Mouse (Mus musculus) adrenal gland, postnatal 36 days (tissue): Measurements from ENCODE around the gene Mum1. TPM values are rescaled to one million over a fixed set of nuclear protein-coding genes. Genes with fewer than 3 reads are reported as not detected.

Experiments
- DNase-seq, 2 experiments: peaks; one replicate each; pipeline ENCODE4 v3.0.0; 2021; ENCODE audit warnings: mixed read lengths in 1 of 2
- microRNA-seq: library from miRNA; unstranded; fragments of <30 nt; microRNA quantifications from one replicate; pipeline ENCODE4 v1.2.0, GENCODE M21; 2021
- total RNA-seq, 2 experiments: library from RNA; stranded (reverse); gene quantifications; 2 replicates each; pipeline ENCODE4 v1.2.3; 2021

Gene Mum1
- total RNA-seq, 2 experiments from 2014 or later, result 20.4 to 21.2 TPM

DNA sequence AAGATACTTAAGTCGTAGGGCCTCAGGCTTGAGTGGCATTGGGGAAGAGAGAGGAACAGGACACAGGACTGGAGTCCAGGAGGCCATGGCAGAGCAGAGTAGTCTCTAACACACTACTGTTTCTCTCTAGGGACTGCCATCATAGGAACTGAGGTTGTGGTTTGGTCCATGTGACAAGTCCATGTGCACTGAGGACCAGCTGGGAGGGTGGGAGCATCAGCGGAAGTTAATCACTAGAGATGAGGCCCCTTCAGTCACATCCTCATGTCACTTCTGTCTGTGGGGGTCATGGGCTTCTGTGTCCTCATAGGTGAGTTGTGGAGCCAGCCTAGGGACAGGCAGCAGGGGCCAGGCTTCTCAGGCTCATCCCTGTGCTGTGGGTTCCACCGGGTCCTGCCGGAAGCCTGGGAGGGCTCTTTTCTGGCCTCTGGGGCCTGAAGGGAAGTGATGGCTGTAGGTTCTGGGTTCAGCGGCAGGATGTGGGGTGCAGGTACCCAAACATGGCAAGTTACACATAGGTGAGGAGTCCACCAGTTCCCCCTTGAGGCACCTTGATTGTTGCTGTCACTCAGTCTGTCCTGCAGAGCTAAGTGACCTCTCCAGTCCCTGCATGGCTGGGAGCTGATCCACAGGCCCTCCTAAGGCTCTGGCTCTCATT is 45.1 kb downstream of the Mum1 start:
- DNase-seq, result no peak

DNA sequence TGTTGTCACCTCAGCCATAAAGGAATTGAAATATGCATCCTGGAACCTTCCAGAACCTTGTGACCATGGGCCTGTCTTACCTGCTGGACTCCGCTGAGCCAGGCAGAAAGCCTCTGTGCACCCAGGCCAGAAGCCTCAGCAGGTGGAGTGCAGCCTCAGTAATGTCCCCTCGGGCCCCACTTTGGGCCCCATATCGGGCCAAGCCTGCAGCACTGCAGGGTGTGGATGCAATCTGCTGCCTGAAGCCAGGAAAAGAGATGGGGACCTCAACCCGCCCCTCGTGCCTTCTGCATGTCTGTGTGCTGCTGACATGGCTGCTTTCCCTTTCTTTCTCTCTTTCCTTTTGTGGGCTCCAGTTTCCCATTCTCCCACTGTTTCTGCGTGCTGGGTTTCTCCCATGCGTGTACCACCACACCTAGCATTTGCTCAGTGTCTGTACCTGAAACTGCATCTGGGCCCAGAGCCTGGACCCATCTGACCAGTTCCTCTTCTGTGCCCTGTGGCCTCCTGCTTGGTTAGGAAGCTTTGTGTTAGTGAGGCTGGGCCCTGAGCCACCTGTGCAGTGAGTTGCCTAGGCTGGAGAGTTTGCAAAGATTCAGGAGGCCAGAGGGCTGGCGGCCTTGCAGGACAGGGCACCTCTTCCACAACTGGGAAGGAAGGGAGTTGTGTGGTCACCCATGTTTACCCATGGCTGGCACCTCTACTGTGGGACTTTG is 45.8 kb downstream of the Mum1 start:
- no peak for DNase-seq

- no peak for DNase-seq
Measured at GRCm38 (mm10) chr10:80273847-80274246, 47.6 kb downstream of the Mum1 start.

GRCm38 (mm10) chr10:80276238-80276637 is 50.0 kb downstream of the Mum1 start:
- DNase-seq, result peak in 1 of 2 experiments; percentile 36

GRCm38 (mm10) chr10:80278390-80278789 is 52.2 kb downstream of the Mum1 start:
- no peak for DNase-seq

- DNase-seq, result no peak
Measured at GRCm38 (mm10) chr10:80279273-80279672, 53.0 kb downstream of the Mum1 start.

- peak; percentile 70 to 73 for DNase-seq
Measured at GRCm38 (mm10) chr10:80281304-80281703, 55.1 kb downstream of the Mum1 start.

DNA sequence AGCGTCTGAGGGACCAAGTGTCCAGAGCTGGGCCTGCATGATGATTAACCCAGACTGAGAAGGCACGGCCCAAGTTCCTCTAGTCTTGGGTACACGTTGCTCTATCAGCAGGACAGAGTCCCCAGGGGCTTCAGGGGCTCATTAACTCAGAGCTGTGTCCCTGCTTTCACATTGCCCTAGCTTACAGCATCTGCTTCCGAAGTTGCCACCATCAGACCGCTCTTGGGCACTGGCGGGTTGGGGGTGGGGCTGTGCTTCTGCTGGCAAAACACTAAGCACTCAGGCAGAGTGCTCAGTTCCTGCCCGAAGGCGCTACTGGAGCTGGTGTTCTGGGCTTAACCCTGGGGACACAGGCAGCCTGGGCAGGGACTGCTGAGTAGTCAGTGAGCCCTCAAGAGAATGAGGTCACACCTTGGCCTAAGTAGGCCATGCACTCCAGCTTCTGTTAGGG is 55.7 kb downstream of the Mum1 start:
- peak; percentile 53 to 81 for DNase-seq

- DNase-seq, result no peak
Measured at GRCm38 (mm10) chr10:80282481-80283441, 56.5 kb downstream of the Mum1 start.

- peak; percentile 75 to 79 for DNase-seq
Measured at GRCm38 (mm10) chr10:80285222-80286070, 59.2 kb downstream of the Mum1 start.

GRCm38 (mm10) chr10:80288097-80288496 is 61.9 kb downstream of the Mum1 start:
- no peak for DNase-seq

DNA sequence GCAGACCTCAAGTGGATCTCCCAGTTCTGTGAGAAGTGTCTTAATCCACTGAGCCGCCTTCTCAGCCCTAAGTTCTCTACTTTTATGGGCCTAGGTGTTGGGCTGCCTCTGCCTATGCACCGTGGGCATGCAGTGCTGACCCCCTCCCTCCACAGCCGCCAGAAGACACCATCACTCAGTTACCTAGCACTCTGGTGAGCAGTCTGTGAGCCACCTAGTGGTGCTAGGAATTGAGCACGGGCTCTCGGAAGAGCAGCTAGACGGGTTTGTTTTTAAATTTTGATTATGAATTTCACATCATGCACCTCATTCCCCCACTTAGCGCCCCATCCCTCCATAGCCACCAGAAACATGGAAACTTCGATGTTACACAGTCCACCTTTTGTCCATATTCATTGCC is 62.4 kb downstream of the Mum1 start:
- no peak for DNase-seq

DNA sequence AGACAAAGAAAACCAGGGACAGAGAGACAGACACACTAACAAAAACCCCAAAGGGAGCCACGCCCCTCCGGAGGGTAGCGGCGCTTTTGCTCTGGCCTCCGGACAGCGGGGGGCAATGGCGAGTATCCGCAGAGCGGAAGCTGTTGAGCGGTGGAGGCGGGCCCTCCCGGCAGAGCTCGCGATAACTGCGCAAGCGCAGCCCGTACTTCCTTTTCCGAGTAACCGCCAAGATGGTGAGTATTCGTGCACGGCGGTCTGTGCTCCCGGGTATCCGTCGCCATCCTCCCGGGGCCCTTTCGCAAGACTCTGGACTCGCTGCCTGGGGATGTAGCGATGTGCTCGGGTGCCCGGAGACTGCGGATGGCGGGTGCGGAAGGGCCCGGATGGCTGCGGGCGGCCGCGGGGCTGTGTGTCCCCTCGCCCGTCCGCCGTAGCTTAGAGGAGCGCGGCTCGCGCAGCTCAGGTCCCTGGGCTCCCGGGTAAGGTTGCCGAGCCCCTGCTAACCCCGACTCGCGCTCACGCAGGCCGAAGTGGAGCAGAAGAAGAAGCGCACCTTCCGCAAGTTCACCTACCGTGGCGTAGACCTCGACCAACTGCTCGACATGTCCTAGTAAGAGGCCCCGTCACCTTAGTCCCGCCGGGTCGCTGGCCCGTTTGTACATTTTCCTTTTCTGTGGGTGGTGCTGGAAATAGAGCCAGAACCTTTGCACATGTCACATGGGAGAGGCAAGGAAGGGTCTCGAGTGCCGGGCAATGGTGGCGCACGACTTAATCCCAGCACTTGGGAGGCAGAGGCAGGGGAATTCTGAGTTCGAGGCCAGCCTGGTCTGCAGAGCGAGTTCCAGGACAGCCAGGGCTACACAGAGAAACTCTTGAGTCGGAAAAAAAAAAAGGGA is 66.3 kb downstream of the Mum1 start, which contains the start of gene Rps15:
Gene Rps15 (plus strand): TSS at position 203 of the 896 bp plus-strand sequence.
- peak; percentile 96 to 98 for DNase-seq

DNA sequence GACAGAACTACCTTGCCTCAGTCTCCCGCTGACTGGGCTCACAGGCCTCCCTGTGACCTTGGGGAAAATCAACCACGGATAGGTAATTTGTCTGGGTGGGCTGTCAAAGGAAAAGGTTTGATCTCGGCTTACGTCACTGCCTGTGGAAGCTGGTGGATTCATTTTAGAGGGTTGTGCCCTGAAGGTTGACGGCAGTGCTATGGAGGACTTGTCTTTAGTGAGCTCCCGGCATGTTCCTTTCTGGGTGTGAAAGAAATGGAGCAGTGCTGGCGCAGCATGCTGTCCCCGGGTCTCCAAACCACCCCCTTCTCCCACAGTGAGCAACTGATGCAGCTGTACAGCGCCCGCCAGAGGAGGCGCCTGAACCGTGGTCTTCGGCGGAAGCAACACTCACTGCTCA is 67.1 kb downstream of the Mum1 start:
- DNase-seq, result no peak

Small RNA genes lying within 50 kb of the gene (microRNA-seq; reads per million reads assigned to microRNA genes)
- gene Mir6911, result 0.75 reads per million

Other genes starting within 250 kb of the Mum1 start
- 100 to 1,000 TPM; 144 to 146 TPM for gene Tmem259, start 242.1 kb upstream of the Mum1 start, total RNA-seq
- gene Cnn2, start 237.8 kb upstream of the Mum1 start, total RNA-seq, result 10 to 100 TPM; 30.2 to 42.9 TPM
- 10 to 100 TPM; 20.2 to 20.3 TPM for gene Abca7, start 229.9 kb upstream of the Mum1 start, total RNA-seq
- gene Arhgap45, start 209.8 kb upstream of the Mum1 start, total RNA-seq, result 1 to 10 TPM; 4.5 to 5.4 TPM
- 100 to 1,000 TPM in 1 of 2 experiments, 10 to 100 TPM in 1; 92.8 to 108 TPM for gene Polr2e, start 186.6 kb upstream of the Mum1 start, total RNA-seq
- gene Gpx4, start 179.3 kb upstream of the Mum1 start, total RNA-seq, result 1,000 to 10,000 TPM; 1,198 to 1,301 TPM
- 10 to 100 TPM; 49.3 to 51.3 TPM for gene Sbno2, start 120.9 kb upstream of the Mum1 start, total RNA-seq
- gene Stk11, start 110.6 kb upstream of the Mum1 start, total RNA-seq, result 100 to 1,000 TPM; 146 to 149 TPM
- 100 to 1,000 TPM; 561 to 735 TPM for gene Atp5d, start 87.8 kb upstream of the Mum1 start, total RNA-seq
- gene Cbarp, start 85.6 kb upstream of the Mum1 start, total RNA-seq, result 100 to 1,000 TPM in 1 of 2 experiments, 10 to 100 TPM in 1; 57.5 to 205 TPM
- 100 to 1,000 TPM; 104 to 188 TPM for gene Midn, start 78.2 kb upstream of the Mum1 start, total RNA-seq
- 100 to 1,000 TPM in 1 of 2 experiments, 10 to 100 TPM in 1; 35.0 to 104 TPM for gene Cirbp, start 60.4 kb upstream of the Mum1 start, total RNA-seq
- gene 1600002K03Rik, start 53.5 kb upstream of the Mum1 start, total RNA-seq, result 10 to 100 TPM; 16.8 to 19.1 TPM
- 1 to 10 TPM; 2.4 to 3.2 TPM for gene Efna2, start 47.0 kb upstream of the Mum1 start, total RNA-seq
- 100 to 1,000 TPM; 266 to 279 TPM for gene Ndufs7, start 22.7 kb downstream of the Mum1 start, total RNA-seq
- gene Gamt, start 34.6 kb downstream of the Mum1 start, total RNA-seq, result 100 to 1,000 TPM; 195 to 311 TPM
- gene Dazap1, start 35.1 kb downstream of the Mum1 start, total RNA-seq, result 10 to 100 TPM; 82.1 to 90.4 TPM
- 1,000 to 10,000 TPM; 1,173 to 1,236 TPM for gene Rps15, start 66.0 kb downstream of the Mum1 start, total RNA-seq
- 1 to 10 TPM in 1 of 2 experiments, under 1 TPM in 1; 0.70 to 1.5 TPM for gene Apc2, start 69.5 kb downstream of the Mum1 start, total RNA-seq
- 10 to 100 TPM; 24.6 to 32.0 TPM for gene 2310011J03Rik, start 94.1 kb downstream of the Mum1 start, total RNA-seq
- 1 to 10 TPM; 2.2 to 3.3 TPM for gene Pcsk4, start 103.1 kb downstream of the Mum1 start, total RNA-seq
- 10 to 100 TPM; 11.0 to 13.7 TPM for gene Reep6, start 103.5 kb downstream of the Mum1 start, total RNA-seq
- gene Adamtsl5, start 122.0 kb downstream of the Mum1 start, total RNA-seq, result 1 to 10 TPM; 7.3 to 7.7 TPM
- under 1 TPM in 1 of 2 experiments, not detected in 1; 0.26 TPM for gene Plk5, start 130.0 kb downstream of the Mum1 start, total RNA-seq
- gene Mex3d, start 161.2 kb downstream of the Mum1 start, total RNA-seq, result 10 to 100 TPM; 22.4 to 29.9 TPM
- 100 to 1,000 TPM; 140 to 148 TPM for gene Mbd3, start 173.1 kb downstream of the Mum1 start, total RNA-seq
- 100 to 1,000 TPM; 876 to 886 TPM for gene Uqcr11, start 180.4 kb downstream of the Mum1 start, total RNA-seq
- gene Tcf3, start 207.2 kb downstream of the Mum1 start, total RNA-seq, result 10 to 100 TPM; 48.2 to 64.3 TPM